Mouse (Mus musculus) intestine, embryonic 15.5 days (tissue): ENCODE measurements around the gene Rnf103. TPM values are rescaled to one million over a fixed set of nuclear protein-coding genes. Genes with fewer than 3 reads are reported as not detected.

Experiments
- ATAC-seq: fragments of 200-750 bp; cut with Nextera tagmentation; 2 replicates; pipeline ENCODE4 v1.8.0; 2017; ENCODE audit warnings: moderate TSS enrichment, moderate library complexity
- H3K27ac ChIP-seq: fragments of 300-500 bp; sonication (generic); 2 replicates; pipeline ENCODE4 v1.5.1; 2015; ENCODE audit warnings: mild to moderate bottlenecking, inconsistent platforms
- H3K27me3 ChIP-seq: fragments of 300-500 bp; sonication (generic); replicated peaks from 2 replicates; pipeline ENCODE4 v1.6.1; 2015; ENCODE audit warnings: inconsistent platforms
- H3K36me3 ChIP-seq: fragments of 300-500 bp; sonication (generic); 2 replicates; pipeline ENCODE4 v1.6.1; 2015; ENCODE audit warnings: inconsistent platforms
- H3K4me1 ChIP-seq: fragments of 300-500 bp; sonication (generic); replicated peaks from 2 replicates; pipeline ENCODE4 v1.6.1; 2015; ENCODE audit warnings: inconsistent platforms
- H3K4me2 ChIP-seq: fragments of 300-500 bp; sonication (generic); replicated peaks from 2 replicates; pipeline ENCODE4 v1.6.1; 2015; ENCODE audit warnings: mild to moderate bottlenecking, inconsistent platforms
- H3K4me3 ChIP-seq: fragments of 300-500 bp; sonication (generic); replicated peaks from 2 replicates; pipeline ENCODE4 v1.5.1; 2015; ENCODE audit warnings: inconsistent platforms
- H3K9ac ChIP-seq: fragments of 300-500 bp; sonication (generic); 2 replicates; pipeline ENCODE4 v1.6.1; 2015; ENCODE audit warnings: inconsistent platforms
- H3K9me3 ChIP-seq: fragments of 300-500 bp; sonication (generic); 2 replicates; pipeline ENCODE4 v1.6.1; 2016; ENCODE audit warnings: inconsistent platforms
- WGBS: fragments of 180-500 bp; shearing (Covaris S2); methylation state at CpG from one replicate; pipeline ENCODE4 v1.1.7; 2015; 5-methylcytosine and 5-hydroxymethylcytosine counted together
- polyA plus RNA-seq: library from polyadenylated mRNA; unstranded; fragments of >200 nt; fragmentation: Nextera tagmentation; extraction: Ambion mirVana; gene quantifications from 2 replicates; pipeline ENCODE4 v1.2.1, GENCODE M21; 2015

Rnf103 gene
- polyA plus RNA-seq, 1 experiment from 2014 or later = 29.9 TPM

DNA sequence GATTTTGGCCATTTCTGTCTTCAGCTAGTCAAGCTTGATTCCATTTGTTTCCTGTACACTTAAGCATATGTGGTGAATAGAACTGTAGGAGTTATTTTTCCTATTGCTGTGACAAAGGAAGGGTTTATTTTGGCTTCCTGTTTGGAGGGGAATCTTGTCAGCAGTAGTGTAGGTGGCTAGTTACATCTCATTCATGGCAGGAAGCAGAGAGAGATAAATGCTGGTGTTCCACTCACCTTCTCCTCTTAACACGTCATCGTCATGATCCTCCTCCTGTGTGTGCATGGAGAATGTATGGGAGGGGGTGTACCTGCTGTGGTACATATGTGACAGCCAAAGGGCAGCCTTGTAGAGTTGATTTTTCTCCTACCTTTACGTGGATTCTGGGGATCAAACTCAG, 6.9 kb downstream of the Rnf103 start:
- no peak overlapping the region for H3K27ac ChIP-seq
- WGBS = 77% methylated on average over 3 of the region's 3 CpGs
- no peaks in the 10 kb centered on the region for H3K4me1 ChIP-seq
- H3K4me3 ChIP-seq = no peak overlapping the region
- no peak for ATAC-seq
- H3K27me3 ChIP-seq = no peaks in the 10 kb centered on the region
- H3K4me2 ChIP-seq = no peak overlapping the region
- no peaks in the 10 kb centered on the region for H3K9me3 ChIP-seq
- H3K9ac ChIP-seq = no peak overlapping the region
- H3K36me3 ChIP-seq = 0 out of 2 replicates have a peak, but pooled peaks cover 3% of the 10 kb centered on the region

DNA sequence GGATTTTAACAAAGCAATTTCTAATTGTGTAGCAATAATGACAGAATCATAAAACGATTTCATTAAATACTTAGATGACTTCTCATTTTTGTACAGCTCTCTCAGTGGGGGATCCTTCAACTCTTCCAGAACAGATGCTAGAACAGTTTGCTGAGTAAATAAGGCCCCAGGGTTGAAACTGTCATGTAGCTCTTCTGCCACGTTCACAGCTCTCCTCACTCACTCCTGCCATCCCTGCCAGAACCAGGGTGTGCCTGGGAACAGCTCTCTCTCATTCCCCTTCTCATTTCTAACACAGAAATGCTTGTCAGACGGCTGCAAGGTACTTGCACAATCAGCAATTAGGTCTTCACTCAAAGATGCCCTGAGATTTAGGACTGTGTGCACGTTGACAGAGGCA, 9.3 kb downstream of the Rnf103 start:
- H3K27ac ChIP-seq = no peak overlapping the region
- 63% methylated on average over 4 of the region's 4 CpGs for WGBS

DNA sequence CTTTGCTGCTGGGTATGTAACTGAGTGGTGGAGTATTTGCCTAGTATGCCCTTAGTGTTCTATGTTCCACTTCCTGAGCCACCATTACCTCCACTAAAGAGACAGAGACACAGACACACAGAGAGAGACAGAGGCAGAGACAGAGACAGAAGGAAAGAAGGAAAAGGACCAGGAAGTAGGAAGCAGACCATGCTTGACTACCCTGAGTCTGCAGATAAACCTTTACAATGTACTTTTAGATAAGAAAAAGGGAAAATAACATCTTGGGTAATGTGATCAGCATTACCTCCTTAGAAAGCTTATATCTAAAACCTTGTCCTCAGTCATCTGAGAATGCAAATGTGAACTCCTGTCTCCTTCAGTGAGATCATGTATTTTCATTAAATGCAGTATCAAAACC, 10.0 kb downstream of the Rnf103 start:
- Histone ChIP-seq H3K4me3 (no peak overlapping the region), H3K27ac (no peak overlapping the region), H3K4me1 (no peaks in the 10 kb centered on the region), H3K4me2 (no peak overlapping the region), H3K9ac (no peak overlapping the region), H3K27me3 (no peaks in the 10 kb centered on the region), H3K9me3 (no peaks in the 10 kb centered on the region), H3K36me3 (0 out of 2 replicates have a peak, but pooled peaks cover 3% of the 10 kb centered on the region)
- peak; percentile 51 for ATAC-seq

More for the DNA sequence above, 9.3 kb downstream of the Rnf103 start:
- H3K36me3 ChIP-seq = 0 out of 2 replicates have a peak, but pooled peaks cover 3% of the 10 kb centered on the region
- no peak overlapping the region for H3K4me2 ChIP-seq
- ATAC-seq = peak; percentile 43; the same call in 1 of the 2 replicates
- H3K4me3 ChIP-seq = no peak overlapping the region
- H3K4me1 ChIP-seq = no peaks in the 10 kb centered on the region
- no peaks in the 10 kb centered on the region for H3K9me3 ChIP-seq
- no peaks in the 10 kb centered on the region for H3K27me3 ChIP-seq
- no peak overlapping the region for H3K9ac ChIP-seq

DNA sequence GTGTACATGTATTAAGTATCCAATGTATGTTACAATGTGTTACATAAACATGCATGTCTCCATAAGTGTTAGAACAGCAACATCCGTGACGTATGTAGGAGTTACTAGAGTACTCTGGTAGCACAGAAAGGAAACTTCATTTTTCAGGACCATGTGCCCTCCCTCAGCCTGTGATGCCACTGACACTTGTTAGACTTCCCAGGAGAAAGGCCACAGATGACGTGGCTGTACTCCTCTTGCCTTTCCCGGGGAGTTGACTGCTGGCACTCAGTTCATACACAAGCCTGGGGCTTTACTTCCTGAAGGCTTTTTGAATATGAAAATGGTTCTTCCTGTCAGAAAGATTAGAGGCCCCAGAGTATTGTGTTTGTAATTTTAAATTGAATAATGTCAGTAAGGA, 10.4 kb downstream of the Rnf103 start:
- H3K4me3 ChIP-seq = no peak overlapping the region
- H3K27ac ChIP-seq = no peak overlapping the region
- no peaks in the 10 kb centered on the region for H3K9me3 ChIP-seq
- no peaks in the 10 kb centered on the region for H3K27me3 ChIP-seq
- no peak overlapping the region for H3K9ac ChIP-seq
- WGBS = 80% methylated on average over 4 of the region's 4 CpGs
- ATAC-seq = 0 out of 2 replicates have a peak, but pooled peaks have one; percentile 31
- no peaks in the 10 kb centered on the region for H3K4me1 ChIP-seq
- H3K4me2 ChIP-seq = no peak overlapping the region
- H3K36me3 ChIP-seq = 0 out of 2 replicates have a peak, but pooled peaks cover 3% of the 10 kb centered on the region

DNA sequence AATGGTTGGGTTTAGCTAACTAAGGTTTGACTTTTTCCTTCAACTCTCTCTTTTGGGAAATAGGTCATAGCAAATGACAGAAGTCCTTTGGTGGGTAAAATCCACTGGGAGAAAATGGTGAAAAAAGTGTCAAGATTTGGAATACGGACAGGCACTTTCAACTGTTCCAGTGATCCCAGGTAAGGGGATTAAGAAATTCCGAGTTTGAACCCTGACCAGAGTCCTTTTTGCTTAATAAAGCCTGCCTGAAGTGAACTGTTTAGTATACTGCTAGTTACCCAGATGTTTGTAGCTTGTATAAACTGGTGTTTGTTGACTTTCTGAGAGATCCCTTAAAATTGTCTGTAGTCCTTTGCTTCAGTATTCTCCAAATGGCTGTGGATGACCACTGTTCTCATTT, 12.0 kb downstream of the Rnf103 start:
- peaks cover 6% of the 10 kb centered on the region; the same call in 1 of the 2 replicates for H3K36me3 ChIP-seq
- H3K9me3 ChIP-seq = no peaks in the 10 kb centered on the region
- whole genome bisulfite sequencing = 95% methylated on average over 2 of the region's 2 CpGs

DNA sequence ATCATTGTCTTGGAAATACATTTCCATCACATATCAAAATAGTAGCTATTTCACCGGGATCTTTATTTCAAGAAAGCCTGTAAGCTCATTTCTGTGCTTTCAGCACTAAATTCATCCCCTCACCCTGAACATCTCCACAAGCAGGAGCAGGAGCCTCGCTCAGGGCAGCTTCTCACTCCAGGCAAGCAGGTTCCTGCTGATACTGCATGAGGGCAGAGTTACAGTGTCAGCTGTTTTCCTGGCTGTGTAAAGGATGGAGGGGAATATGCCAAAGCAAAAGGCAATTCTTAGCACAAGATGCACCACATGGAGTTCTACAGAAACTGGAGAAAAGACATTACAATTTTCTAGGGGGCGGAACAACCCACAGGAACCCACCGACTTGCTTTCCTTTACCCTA, 25.8 kb downstream of the Rnf103 start:
- ATAC-seq = no peak
- 88% methylated on average over 4 of the region's 4 CpGs for WGBS

More for the DNA sequence above, 12.0 kb downstream of the Rnf103 start:
- Histone ChIP-seq H3K4me3 (no peak overlapping the region), H3K4me1 (no peaks in the 10 kb centered on the region), H3K27ac (no peak overlapping the region), H3K4me2 (no peak overlapping the region), H3K27me3 (no peaks in the 10 kb centered on the region), H3K9ac (no peak overlapping the region)
- no peak for ATAC-seq

DNA sequence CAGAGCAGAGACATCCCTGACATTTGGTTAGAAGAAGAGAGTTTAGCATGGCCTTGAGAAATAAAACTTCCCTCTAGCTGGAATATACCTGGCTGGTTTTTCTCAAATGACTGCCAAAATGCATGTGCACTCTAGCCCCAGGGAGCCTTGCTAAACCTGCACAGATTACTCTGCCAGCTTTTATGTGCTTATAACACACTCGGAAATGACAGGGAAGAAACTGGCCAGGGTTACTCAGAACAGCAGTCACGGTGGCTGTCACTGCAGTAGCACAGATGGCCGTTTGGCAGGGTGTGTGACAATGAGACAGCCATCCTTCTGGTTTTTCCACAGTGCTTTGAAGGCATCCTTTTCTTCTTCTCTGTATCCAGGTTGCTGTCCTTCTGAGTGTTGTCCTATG, 31.9 kb downstream of the Rnf103 start:
- no peak for ATAC-seq
- Histone ChIP-seq H3K27ac (no peak overlapping the region), H3K4me3 (no peak overlapping the region), H3K27me3 (no peaks in the 10 kb centered on the region), H3K9me3 (no peaks in the 10 kb centered on the region), H3K9ac (no peak overlapping the region), H3K4me1 (no peaks in the 10 kb centered on the region), H3K36me3 (no peaks in the 10 kb centered on the region), H3K4me2 (no peak overlapping the region)
- 59% methylated on average over 3 of the region's 3 CpGs for WGBS

More for the DNA sequence above, 25.8 kb downstream of the Rnf103 start:
- H3K27ac ChIP-seq = no peak overlapping the region
- no peak overlapping the region for H3K4me3 ChIP-seq
- no peaks in the 10 kb centered on the region for H3K9me3 ChIP-seq
- no peak overlapping the region for H3K9ac ChIP-seq
- no peaks in the 10 kb centered on the region for H3K4me1 ChIP-seq
- no peak overlapping the region for H3K4me2 ChIP-seq
- 0 out of 2 replicates have a peak, but pooled peaks cover 2% of the 10 kb centered on the region for H3K36me3 ChIP-seq
- H3K27me3 ChIP-seq = no peaks in the 10 kb centered on the region

DNA sequence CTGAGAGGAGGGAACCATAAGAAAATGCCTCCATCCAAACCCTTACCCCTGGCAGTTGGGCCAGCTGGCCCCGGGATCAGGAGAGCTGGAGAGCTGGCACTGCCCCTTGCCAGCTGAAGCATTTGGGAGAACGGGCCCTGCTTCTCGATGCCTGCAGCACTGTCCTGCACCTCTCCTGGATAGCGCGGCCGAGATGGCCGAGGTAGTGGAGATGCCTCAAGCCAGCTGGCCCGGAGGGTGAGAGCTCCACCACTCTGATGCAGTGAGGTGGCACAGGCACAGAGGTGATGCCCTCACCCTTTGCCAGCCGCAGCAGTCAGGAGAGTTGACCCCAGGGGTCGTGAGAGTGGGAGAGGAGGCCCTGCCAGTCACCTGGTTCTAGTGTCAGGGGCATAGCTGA, 33.4 kb downstream of the Rnf103 start:
- no peaks in the 10 kb centered on the region for H3K4me1 ChIP-seq
- WGBS = 90% methylated on average over 10 of the region's 10 CpGs
- H3K4me3 ChIP-seq = no peak overlapping the region
- ATAC-seq = no peak
- H3K36me3 ChIP-seq = no peaks in the 10 kb centered on the region
- no peak overlapping the region for H3K4me2 ChIP-seq
- H3K9me3 ChIP-seq = no peaks in the 10 kb centered on the region
- no peak overlapping the region for H3K9ac ChIP-seq
- no peak overlapping the region for H3K27ac ChIP-seq
- H3K27me3 ChIP-seq = no peaks in the 10 kb centered on the region

DNA sequence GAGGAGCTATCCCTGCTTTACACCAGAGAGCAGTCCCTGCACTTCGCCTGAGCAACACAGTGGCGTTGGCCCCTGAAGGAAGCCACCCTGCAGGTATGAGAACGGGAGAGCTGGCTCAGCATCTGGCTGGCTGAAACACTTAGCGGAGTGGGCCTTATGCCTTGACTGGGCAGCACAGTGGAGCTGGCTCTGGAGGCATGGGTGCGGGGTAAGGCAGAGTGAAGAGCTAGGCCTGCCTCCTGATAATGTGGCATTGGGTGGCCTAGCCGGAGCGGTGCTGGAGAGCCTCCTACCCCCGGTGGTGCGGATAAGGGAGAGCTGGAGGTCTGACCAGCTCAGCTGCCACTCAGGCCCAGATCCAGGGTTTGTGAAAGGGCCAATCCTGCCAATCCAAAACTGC, 34.1 kb downstream of the Rnf103 start:
- H3K4me2 ChIP-seq = no peak overlapping the region
- no peak overlapping the region for H3K27ac ChIP-seq
- H3K4me3 ChIP-seq = no peak overlapping the region
- no peaks in the 10 kb centered on the region for H3K36me3 ChIP-seq
- no peaks in the 10 kb centered on the region for H3K4me1 ChIP-seq
- ATAC-seq = no peak
- no peaks in the 10 kb centered on the region for H3K27me3 ChIP-seq
- H3K9me3 ChIP-seq = no peaks in the 10 kb centered on the region
- no peak overlapping the region for H3K9ac ChIP-seq
- WGBS = 85% methylated on average over 9 of the region's 9 CpGs

DNA sequence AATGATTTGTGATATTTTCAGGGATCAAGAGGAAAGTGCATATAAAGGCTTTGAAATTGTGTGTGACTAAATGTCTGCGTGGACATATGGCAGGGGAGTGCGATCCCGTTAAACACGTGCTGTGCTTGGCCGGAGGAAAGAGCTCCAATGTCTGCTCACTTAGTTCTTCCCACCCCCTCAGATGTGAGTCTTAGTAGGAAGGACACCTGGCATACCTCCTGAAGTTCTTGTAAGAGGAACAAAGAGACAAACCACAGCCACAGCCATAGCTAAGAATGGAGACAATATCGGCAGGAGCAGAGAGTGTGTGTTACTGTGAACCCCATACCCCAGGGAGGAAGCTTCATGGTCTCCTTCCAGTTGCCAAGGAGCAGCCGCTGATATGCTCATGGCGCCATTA, 36.5 kb downstream of the Rnf103 start:
- ATAC-seq = no peak
- H3K36me3 ChIP-seq = no peaks in the 10 kb centered on the region
- 89% methylated on average over 8 of the region's 8 CpGs for WGBS

DNA sequence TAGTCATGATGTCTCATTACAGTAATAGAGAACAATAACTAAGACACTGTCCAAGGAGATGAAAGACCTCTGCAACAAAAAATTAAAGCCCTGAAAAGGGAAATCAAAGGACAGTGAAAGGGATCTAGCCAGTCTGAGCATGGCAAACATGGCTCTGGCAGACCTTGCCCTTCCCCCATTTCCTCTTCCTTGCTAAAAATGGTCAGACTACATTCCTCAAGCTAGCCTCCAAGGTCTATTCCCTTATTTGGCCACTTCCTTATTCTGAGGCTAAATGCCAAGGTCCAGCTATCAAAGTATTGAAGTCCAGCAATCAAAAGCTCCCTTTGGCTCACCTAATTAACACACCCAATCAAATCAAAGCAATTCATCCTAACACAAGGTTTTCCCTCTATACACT, 43.6 kb downstream of the Rnf103 start:
- no peak overlapping the region for H3K27ac ChIP-seq
- no peaks in the 10 kb centered on the region for H3K27me3 ChIP-seq
- H3K9me3 ChIP-seq = no peaks in the 10 kb centered on the region
- no peaks in the 10 kb centered on the region for H3K36me3 ChIP-seq
- H3K4me2 ChIP-seq = no peak overlapping the region
- H3K9ac ChIP-seq = no peak overlapping the region
- no peaks in the 10 kb centered on the region for H3K4me1 ChIP-seq
- ATAC-seq = no peak
- H3K4me3 ChIP-seq = no peak overlapping the region

More for the DNA sequence above, 36.5 kb downstream of the Rnf103 start:
- no peaks in the 10 kb centered on the region for H3K4me1 ChIP-seq
- no peak overlapping the region for H3K27ac ChIP-seq
- no peaks in the 10 kb centered on the region for H3K9me3 ChIP-seq
- H3K4me2 ChIP-seq = no peak overlapping the region
- no peak overlapping the region for H3K9ac ChIP-seq
- no peak overlapping the region for H3K4me3 ChIP-seq
- H3K27me3 ChIP-seq = no peaks in the 10 kb centered on the region

DNA sequence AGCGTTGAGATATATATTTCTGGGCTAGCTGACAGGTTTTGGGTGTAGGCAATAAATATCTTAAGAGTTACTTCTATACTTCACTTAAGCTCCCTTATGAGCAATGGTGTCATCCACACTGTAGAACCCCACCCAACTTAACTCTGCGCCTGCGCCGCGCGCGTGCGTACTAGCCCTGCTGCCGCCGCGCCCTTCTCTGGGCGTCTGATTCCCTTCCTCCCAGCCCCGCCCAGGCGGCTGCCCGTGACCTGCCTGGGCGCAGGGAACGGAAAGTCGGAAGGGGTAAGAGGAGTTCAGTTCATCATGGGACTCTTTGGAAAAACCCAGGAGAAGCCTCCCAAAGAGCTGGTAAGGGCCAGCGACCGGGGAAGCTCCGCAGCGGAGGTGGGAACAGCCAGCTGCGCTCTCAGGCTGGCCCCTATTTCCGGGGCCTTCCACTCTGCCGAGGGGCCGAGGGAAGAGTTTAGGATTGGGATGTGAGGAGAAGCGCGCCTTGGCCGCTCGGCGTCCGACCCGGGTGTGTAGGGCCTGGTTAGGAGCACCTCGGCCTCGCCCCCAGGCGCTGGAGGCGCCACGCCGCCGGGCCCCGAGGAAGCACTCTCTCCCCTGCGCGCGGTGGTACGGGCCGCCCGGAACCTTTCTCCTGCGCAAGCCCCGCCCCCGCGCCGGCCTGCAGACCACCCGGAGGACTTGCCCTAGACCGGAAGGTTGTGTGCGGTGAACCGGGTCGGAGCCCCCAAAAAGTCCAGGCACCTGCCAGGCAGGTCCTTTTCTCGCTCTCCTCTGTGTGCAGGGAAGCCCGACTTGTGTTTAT, 50.2 kb downstream of the Rnf103 start, which contains the start of gene Chmp3:
Chmp3 (plus strand) TSS at position 112 of the 814 bp plus-strand sequence.
- under 1% methylated on average over 59 of the region's 59 CpGs for WGBS

DNA sequence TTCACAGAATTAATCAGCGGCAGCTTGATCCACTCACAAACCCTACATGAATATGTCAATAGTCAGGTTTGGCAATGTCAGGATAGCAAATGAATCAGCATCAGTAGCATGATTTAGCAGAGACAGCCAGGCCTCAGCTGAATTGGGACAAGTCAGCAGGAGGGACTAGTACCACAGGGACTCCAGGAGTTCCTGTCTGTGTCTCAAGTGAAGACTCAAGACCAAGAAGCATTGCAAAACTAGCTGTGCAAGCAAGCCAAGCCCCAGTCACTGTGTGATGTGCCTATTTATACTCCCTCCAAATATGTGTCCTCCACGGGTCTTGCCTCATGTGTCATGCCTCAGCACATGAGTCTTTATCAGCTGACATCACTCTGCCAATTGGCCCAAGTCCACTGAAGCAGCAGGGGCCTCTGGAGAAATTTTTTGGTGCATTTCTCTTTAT, 61.8 kb downstream of the Rnf103 start:
- WGBS = 85% methylated on average over 2 of the region's 2 CpGs
- no peaks in the 10 kb centered on the region for H3K4me1 ChIP-seq
- no peak overlapping the region for H3K4me3 ChIP-seq
- H3K27me3 ChIP-seq = no peaks in the 10 kb centered on the region
- no peak overlapping the region for H3K9ac ChIP-seq
- no peak for ATAC-seq
- H3K4me2 ChIP-seq = no peak overlapping the region
- H3K36me3 ChIP-seq = 0 out of 2 replicates have a peak, but pooled peaks cover 4% of the 10 kb centered on the region
- no peak overlapping the region for H3K27ac ChIP-seq
- no peaks in the 10 kb centered on the region for H3K9me3 ChIP-seq

More for the DNA sequence above, 50.2 kb downstream of the Rnf103 start, which contains the start of gene Chmp3:
- 0 out of 2 replicates have a peak, but pooled peaks cover 2% of the 10 kb centered on the region for H3K4me1 ChIP-seq
- H3K27me3 ChIP-seq = no peaks in the 10 kb centered on the region
- H3K4me3 ChIP-seq = peak within 1 kb of the TSS; percentile 62
- peak within 1 kb of the TSS; percentile 86 for H3K9ac ChIP-seq
- H3K9me3 ChIP-seq = no peaks in the 10 kb centered on the region
- ATAC-seq = peak; percentile 100
- H3K27ac ChIP-seq = peak within 1 kb of the TSS; percentile 96
- no peaks in the 10 kb centered on the region for H3K36me3 ChIP-seq
- H3K4me2 ChIP-seq = peak within 1 kb of the TSS; percentile 61
